Mouse (Mus musculus) heart, embryonic 10.5 days (tissue): Measurements from ENCODE around the gene Sgpp2. TPM values are rescaled to one million over a fixed set of nuclear protein-coding genes. Genes with fewer than 3 reads are reported as not detected.

ENCODE experiments used
- DNase-seq: peaks from one replicate; pipeline ENCODE4 v3.0.0-alpha.2; 2017; ENCODE audit warnings: low spot score
- H3K27ac ChIP-seq: fragments of 300-500 bp; sonication (generic); 2 replicates; pipeline ENCODE4 v1.5.1; 2016; ENCODE audit warnings: mild to moderate bottlenecking
- H3K27me3 ChIP-seq: fragments of 300-500 bp; sonication (generic); 2 replicates; pipeline ENCODE4 v1.6.1; 2016; ENCODE audit warnings: mild to moderate bottlenecking; ENCODE audit not compliant: poor library complexity, insufficient read depth, severe bottlenecking
- H3K36me3 ChIP-seq: fragments of 300-500 bp; sonication (generic); 2 replicates; pipeline ENCODE4 v1.6.1; 2016; ENCODE audit warnings: mild to moderate bottlenecking, moderate library complexity
- H3K4me1 ChIP-seq: fragments of 300-500 bp; sonication (generic); 2 replicates; pipeline ENCODE4 v1.6.1; 2016; ENCODE audit warnings: mild to moderate bottlenecking
- H3K4me3 ChIP-seq: fragments of 300-500 bp; sonication (generic); 2 replicates; pipeline ENCODE4 v1.5.1; 2016; ENCODE audit warnings: mild to moderate bottlenecking, moderate library complexity
- H3K9me3 ChIP-seq: fragments of 300-500 bp; sonication (generic); 2 replicates; pipeline ENCODE4 v1.6.1; 2016; ENCODE audit warnings: mild to moderate bottlenecking, moderate library complexity
- WGBS: fragments of 180-500 bp; shearing (Covaris S2); methylation state at CpG from one replicate; pipeline ENCODE4 v1.1.7; 2016; 5-methylcytosine and 5-hydroxymethylcytosine counted together
- polyA plus RNA-seq: library from polyadenylated mRNA; unstranded; fragments of >200 nt; fragmentation: Nextera tagmentation; extraction: Ambion mirVana; gene quantifications from 2 replicates; pipeline ENCODE4 v1.2.1, GENCODE M21; 2016

Sgpp2 gene
- polyA plus RNA-seq, 1 experiment from 2014 or later: 0.65 TPM

DNA sequence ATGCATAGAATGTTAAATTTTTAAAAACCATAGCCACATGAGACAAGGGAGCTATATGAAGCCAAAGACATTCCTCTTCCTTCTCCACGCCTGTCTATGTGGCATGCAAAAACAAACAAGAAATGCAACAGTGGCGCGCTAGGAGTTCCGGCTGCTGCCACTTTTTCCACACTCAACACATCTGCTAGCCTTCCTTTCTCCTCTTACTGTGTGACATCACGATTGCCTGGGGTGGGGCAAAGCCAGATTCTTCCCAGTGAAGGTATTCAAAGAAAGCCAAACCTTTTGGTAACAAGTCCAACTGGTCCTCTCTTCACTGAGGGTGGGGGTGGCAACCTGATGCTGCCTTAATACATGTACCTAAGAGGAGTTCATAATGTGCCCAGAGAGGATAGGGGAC lies 111.6 kb downstream of the Sgpp2 start:
- Histone ChIP-seq H3K4me1 (peaks cover 26% of the 10 kb centered on the region), H3K27me3 (no peaks in the 10 kb centered on the region), H3K4me3 (no peak overlapping the region), H3K9me3 (no peaks in the 10 kb centered on the region), H3K27ac (no peak overlapping the region), H3K36me3 (peaks cover 14% of the 10 kb centered on the region; the same call in 1 of the 2 replicates)
- WGBS: 90% methylated on average over 5 of the region's 5 CpGs
- DNase-seq: no peak

DNA sequence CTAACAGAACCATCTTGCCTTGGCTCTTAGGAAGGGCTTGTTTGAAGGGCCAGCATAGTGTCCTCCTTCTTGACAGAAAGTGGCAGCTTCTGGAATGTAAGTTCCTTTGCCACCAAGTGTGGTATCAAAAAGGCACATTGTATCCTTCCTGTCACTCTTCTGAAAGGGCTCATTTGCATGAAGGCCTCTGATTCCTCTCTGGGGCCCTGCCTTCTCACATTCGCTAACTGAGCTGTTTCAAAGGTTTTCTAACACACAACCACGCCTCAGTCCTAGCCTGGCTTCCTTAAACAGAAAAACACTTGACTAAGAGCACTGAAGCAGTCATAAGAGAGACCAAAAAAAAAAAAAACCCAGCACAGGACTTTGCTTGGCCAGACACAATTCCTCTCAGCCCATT lies 112.4 kb downstream of the Sgpp2 start:
- no peaks in the 10 kb centered on the region for H3K27me3 ChIP-seq
- peaks cover 13% of the 10 kb centered on the region; the same call in 1 of the 2 replicates for H3K36me3 ChIP-seq
- no peak overlapping the region for H3K4me3 ChIP-seq
- peaks cover 32% of the 10 kb centered on the region for H3K4me1 ChIP-seq
- H3K27ac ChIP-seq: no peak overlapping the region
- WGBS: 81% methylated on average over 2 of the region's 2 CpGs
- H3K9me3 ChIP-seq: no peaks in the 10 kb centered on the region
- DNase-seq: no peak

DNA sequence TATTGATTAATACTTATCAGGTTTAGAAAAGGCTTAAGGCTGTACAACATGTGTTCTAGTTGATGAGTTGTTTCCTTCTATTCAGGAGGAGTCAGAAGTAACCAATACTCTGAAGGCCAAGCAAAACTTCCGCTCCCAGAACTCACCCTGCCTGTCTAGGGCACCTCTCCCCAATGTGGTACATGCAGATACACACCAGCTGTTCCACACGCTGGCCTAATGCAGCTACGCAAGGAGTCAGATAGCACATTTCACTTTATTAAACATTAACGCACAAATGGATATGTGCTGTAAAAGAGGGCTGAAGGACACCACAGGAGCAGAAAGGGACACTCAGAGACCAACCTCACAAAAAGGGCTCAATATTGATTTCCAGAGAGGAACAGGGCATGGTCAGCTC lies 114.7 kb downstream of the Sgpp2 start:
- Histone ChIP-seq H3K36me3 (peaks cover 13% of the 10 kb centered on the region; the same call in 1 of the 2 replicates), H3K4me1 (peaks cover 51% of the 10 kb centered on the region), H3K27ac (no peak overlapping the region), H3K9me3 (no peaks in the 10 kb centered on the region), H3K4me3 (no peak overlapping the region), H3K27me3 (no peaks in the 10 kb centered on the region)
- WGBS: 87% methylated on average over 4 of the region's 4 CpGs
- DNase-seq: no peak

DNA sequence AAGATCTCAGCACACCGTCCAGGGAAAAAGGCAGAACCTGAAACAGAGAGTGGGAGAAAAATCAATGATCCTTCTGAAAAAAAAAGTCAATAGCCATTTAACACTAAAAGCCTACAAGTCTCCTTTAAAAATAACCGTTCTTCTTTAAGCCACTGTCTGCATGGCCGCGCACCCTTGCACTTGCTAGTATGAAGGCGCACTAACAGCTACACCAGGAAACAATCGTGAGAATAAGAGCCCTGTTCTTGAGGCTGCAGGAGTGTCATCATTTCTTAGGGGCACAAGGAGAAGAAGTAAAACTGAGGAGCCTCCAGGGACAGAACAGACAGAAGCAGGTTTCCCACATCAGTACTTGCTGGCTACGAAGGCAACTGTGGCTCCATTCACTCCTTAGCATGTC lies 115.2 kb downstream of the Sgpp2 start:
- peaks cover 51% of the 10 kb centered on the region for H3K4me1 ChIP-seq
- no peaks in the 10 kb centered on the region for H3K9me3 ChIP-seq
- H3K27ac ChIP-seq: no peak overlapping the region; the same call in 1 of the 2 replicates
- DNase-seq: no peak
- no peaks in the 10 kb centered on the region for H3K27me3 ChIP-seq
- WGBS: 90% methylated on average over 7 of the region's 7 CpGs
- H3K4me3 ChIP-seq: no peak overlapping the region
- H3K36me3 ChIP-seq: peaks cover 13% of the 10 kb centered on the region; the same call in 1 of the 2 replicates

DNA sequence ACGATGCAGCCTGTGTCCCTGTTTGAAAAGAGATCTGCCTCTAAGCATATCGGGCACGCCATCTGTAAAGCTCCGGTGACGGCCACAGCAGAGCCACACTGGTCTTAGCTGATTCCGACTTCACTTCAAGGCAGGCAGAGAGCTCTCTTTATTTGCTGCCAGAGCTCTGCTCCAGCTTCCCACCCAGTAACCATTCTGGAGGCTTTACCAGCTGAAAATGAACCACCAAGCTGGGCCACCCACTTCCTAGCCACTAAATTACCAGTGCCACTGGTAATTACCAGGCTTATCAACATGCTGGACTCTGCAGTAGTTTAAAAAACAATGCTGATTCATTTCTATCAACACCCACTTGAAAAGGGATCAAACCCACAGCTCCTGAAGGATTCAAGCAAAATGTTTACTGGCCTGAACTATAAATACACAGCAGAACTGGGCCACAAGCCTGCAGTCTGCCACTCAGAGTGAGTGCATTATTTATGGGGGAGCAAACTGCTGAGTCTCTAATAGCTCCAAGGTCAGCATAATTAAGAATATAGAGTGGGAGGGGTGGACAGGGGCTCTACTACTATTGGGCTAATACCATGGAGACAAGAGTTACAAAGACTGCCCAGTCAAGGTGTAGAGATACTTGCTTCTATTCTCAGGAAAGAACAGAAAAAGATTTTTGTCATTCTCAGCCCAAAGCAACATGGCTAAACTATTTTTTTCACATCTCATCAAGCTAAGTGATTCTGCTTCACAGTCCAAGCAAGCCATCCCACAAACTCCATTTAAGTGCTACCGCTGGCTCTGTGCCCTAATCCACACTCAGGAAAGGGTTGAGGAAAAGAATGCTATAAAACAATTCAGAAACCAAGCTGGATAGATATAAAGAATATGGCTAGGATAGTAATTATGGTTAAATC lies 115.9 kb downstream of the Sgpp2 start:
- Histone ChIP-seq H3K9me3 (no peaks in the 10 kb centered on the region), H3K27ac (no peak overlapping the region; the same call in 1 of the 2 replicates), H3K36me3 (peaks cover 13% of the 10 kb centered on the region; the same call in 1 of the 2 replicates), H3K4me1 (peaks cover 51% of the 10 kb centered on the region), H3K27me3 (no peaks in the 10 kb centered on the region), H3K4me3 (no peak overlapping the region)
- no peak for DNase-seq
- WGBS: 75% methylated on average over 7 of the region's 7 CpGs

DNA sequence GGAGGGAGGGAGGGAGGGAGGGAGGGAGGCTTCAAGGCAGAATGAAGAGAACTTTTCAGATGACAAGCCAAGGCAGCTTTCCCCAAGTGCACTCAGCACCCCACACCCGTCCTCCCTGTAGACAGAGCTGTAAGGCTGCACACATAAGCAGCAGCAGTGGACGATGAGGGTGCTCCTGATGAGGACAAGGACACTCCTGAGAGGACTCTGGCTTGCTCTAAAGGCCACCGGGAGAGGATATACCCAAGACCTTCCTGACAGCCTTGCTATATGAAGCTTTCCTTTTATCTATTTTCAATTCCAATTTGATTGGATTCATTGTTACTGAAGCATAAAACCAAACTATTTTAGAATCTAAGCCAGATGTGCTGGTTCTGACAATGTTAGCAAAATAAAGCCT lies 116.7 kb downstream of the Sgpp2 start:
- Histone ChIP-seq H3K27me3 (no peaks in the 10 kb centered on the region), H3K9me3 (no peaks in the 10 kb centered on the region), H3K36me3 (peaks cover 14% of the 10 kb centered on the region; the same call in 1 of the 2 replicates), H3K27ac (no peak overlapping the region), H3K4me3 (no peak overlapping the region), H3K4me1 (peaks cover 51% of the 10 kb centered on the region)
- DNase-seq: no peak
- 36% methylated on average over 3 of the region's 3 CpGs for WGBS

DNA sequence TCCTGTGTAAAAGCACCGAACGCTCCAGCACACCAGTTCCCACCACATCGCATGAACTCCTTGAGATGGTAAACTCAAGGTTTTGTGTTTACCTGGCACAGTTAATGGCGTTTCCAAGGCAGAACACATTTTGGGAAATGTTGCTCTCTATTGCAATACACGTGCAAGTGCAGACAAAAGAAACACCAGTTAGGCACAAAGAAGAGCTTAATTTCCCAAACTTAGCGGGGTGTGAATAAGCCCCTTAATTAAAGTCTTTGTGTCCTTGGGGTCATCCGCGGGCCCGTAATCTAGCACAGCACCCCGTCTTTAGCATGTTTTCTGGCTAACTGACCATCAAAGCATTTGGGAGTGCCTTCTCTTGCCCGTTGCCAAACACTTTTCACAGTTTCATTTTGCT lies 118.7 kb downstream of the Sgpp2 start:
- H3K9me3 ChIP-seq: no peaks in the 10 kb centered on the region
- H3K27me3 ChIP-seq: no peaks in the 10 kb centered on the region
- no peak for DNase-seq
- H3K4me1 ChIP-seq: peaks cover 49% of the 10 kb centered on the region
- peaks cover 13% of the 10 kb centered on the region; the same call in 1 of the 2 replicates for H3K36me3 ChIP-seq
- no peak overlapping the region for H3K27ac ChIP-seq
- no peak overlapping the region for H3K4me3 ChIP-seq
- 72% methylated on average over 11 of the region's 11 CpGs for WGBS

DNA sequence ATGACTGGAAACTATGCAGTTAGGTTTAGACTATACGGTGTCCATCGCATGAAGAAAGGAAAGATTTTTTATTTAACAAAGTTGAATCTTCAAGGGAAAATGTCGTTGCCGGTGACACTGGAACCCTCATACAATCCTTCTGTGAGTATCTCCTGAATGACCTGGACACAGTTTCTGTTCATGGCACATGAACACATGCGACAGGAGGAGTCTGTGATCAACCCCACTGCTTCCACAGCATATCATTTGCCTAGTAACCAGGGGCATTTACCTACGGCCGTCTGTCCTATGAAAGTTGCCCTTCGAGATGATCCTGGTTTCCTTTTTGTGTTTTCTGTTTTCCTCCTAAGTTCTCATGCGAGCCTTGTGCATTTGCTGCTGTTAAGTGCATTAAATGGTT lies 123.3 kb downstream of the Sgpp2 start:
- DNase-seq: no peak
- Histone ChIP-seq H3K27ac (no peak overlapping the region), H3K36me3 (peaks cover 9% of the 10 kb centered on the region; the same call in 1 of the 2 replicates), H3K4me3 (no peak overlapping the region), H3K27me3 (no peaks in the 10 kb centered on the region), H3K9me3 (no peaks in the 10 kb centered on the region), H3K4me1 (peaks cover 10% of the 10 kb centered on the region)
- 94% methylated on average over 9 of the region's 9 CpGs for WGBS

DNA sequence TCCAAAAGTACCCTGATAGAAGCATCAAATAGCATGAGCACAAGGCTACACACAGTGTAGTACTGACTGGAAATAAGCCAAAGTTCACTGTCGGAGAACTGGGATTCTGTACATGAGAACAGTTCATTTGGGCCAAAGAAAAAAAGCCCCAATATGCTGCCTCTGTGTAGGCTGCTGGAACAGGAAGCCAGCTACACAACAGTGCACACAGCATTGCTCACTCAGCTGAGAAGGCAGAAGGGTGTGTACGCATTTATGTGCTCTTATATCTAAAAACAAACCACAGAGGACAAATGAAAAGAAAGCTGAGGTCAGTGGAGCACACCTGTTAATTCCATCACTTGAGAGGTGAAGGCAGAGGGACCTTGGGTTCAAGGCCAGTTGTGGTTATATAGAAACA lies 125.8 kb downstream of the Sgpp2 start:
- H3K9me3 ChIP-seq: no peaks in the 10 kb centered on the region
- H3K36me3 ChIP-seq: peaks cover 16% of the 10 kb centered on the region
- no peaks in the 10 kb centered on the region for H3K27me3 ChIP-seq
- H3K27ac ChIP-seq: no peak overlapping the region
- no peak for DNase-seq
- H3K4me3 ChIP-seq: no peak overlapping the region
- no peaks in the 10 kb centered on the region for H3K4me1 ChIP-seq
- 95% methylated on average over 2 of the region's 2 CpGs for WGBS

DNA sequence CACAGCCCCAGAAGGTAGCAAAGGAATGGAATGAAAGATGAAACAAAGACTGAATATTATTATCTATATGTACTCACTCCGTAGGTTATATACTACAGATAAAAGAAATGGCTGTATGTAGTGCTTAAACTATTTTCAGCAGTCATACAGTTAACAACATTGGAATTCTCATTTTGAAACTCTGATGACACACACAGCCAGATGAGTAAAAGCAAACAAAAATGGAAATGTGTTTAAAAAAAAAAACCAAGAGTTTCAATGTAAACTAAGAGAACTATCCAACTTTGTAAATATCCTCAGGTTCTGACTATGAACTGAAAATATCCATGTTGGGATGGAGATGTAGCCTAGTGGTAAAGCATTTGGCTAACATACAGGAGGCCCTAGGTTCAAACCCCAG lies 126.3 kb downstream of the Sgpp2 start:
- no peaks in the 10 kb centered on the region for H3K9me3 ChIP-seq
- 96% methylated on average over 1 of the region's 1 CpGs for WGBS
- peaks cover 17% of the 10 kb centered on the region for H3K36me3 ChIP-seq
- H3K4me3 ChIP-seq: no peak overlapping the region
- H3K27me3 ChIP-seq: no peaks in the 10 kb centered on the region
- no peaks in the 10 kb centered on the region for H3K4me1 ChIP-seq
- no peak for DNase-seq
- no peak overlapping the region for H3K27ac ChIP-seq

DNA sequence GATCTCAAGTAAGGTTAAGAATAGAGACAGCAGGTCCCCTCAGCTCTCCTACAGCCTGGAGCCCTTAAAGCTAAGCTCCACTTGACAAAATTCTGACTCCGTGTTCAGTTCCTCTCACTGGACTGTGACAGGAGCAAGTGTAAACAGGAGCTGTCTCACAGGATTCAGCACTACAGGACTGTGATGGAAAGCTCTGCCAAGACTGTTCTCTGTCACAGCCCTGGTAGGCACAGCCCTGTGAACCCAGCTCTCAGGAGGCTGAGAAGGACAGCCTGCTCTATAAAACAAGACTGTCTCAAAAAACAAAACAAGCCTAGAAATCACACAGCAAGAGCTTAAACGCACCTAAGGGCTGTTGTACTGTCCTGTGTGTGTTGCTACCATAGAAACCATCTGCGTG lies 127.0 kb downstream of the Sgpp2 start:
- WGBS: 59% methylated on average over 3 of the region's 3 CpGs
- DNase-seq: no peak
- H3K27me3 ChIP-seq: no peaks in the 10 kb centered on the region
- H3K9me3 ChIP-seq: no peaks in the 10 kb centered on the region
- H3K36me3 ChIP-seq: peaks cover 19% of the 10 kb centered on the region
- H3K4me3 ChIP-seq: no peak overlapping the region
- H3K4me1 ChIP-seq: no peaks in the 10 kb centered on the region; the same call in 1 of the 2 replicates
- no peak overlapping the region for H3K27ac ChIP-seq

DNA sequence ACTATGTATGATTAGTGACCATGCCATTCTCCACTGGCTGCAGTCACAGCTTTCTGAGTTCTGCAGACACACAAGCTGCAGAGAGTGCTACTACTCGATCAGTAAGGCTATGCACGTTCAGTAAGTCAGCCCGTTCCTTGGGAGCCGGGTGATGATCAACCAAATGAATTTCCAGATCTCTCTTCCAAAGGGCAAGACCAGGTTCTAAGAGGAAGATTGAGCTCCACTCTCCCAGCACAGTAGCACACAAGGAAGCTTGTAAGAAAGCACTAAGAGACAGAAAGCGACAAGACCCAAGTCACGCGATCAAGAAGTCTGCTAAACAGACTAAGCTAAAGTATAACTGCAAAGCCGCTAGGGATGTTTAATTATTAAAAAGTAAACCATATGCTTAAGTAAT lies 130.6 kb downstream of the Sgpp2 start:
- H3K27ac ChIP-seq: no peak overlapping the region
- DNase-seq: no peak
- H3K9me3 ChIP-seq: no peaks in the 10 kb centered on the region
- peaks cover 41% of the 10 kb centered on the region for H3K36me3 ChIP-seq
- WGBS: 93% methylated on average over 8 of the region's 8 CpGs
- H3K27me3 ChIP-seq: no peaks in the 10 kb centered on the region
- no peaks in the 10 kb centered on the region; the same call in 1 of the 2 replicates for H3K4me1 ChIP-seq
- H3K4me3 ChIP-seq: no peak overlapping the region

DNA sequence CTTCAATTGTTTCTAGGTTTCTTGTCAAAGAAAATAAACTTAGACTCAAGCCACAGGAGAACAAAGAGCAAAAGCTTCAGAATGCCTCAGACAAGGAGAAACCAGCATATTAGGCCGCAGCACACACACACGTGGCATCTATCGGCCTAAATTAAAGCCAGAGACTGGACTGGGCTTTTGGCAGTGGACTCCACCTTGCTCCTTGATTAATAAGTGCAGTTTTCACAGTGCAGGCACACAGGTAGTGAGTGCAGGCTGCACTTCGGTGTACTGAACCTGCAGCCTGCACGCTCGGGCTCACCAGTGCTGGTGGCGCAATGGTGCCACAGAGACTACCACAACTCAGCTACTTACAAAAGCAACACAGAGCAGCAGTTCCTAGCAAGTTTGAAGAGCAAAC lies 132.9 kb downstream of the Sgpp2 start:
- WGBS: 90% methylated on average over 7 of the region's 7 CpGs
- H3K9me3 ChIP-seq: no peaks in the 10 kb centered on the region
- no peak overlapping the region for H3K27ac ChIP-seq
- H3K36me3 ChIP-seq: peaks cover 47% of the 10 kb centered on the region
- DNase-seq: no peak
- H3K4me3 ChIP-seq: no peak overlapping the region
- H3K27me3 ChIP-seq: no peaks in the 10 kb centered on the region
- H3K4me1 ChIP-seq: no peaks in the 10 kb centered on the region; the same call in 1 of the 2 replicates
